Mouse (Mus musculus): ENCODE data around the gene Vmn1r183. TPM values are rescaled to one million over a fixed set of nuclear protein-coding genes. Genes with fewer than 3 reads are reported as not detected.

Gene Vmn1r183
- not detected for total RNA-seq (2023)

GRCm38 (mm10) chr7:24052660-24053304, at the start of gene Vmn1r183:
Gene Vmn1r183 (plus strand): TSS chr7:24053254.

DNA sequence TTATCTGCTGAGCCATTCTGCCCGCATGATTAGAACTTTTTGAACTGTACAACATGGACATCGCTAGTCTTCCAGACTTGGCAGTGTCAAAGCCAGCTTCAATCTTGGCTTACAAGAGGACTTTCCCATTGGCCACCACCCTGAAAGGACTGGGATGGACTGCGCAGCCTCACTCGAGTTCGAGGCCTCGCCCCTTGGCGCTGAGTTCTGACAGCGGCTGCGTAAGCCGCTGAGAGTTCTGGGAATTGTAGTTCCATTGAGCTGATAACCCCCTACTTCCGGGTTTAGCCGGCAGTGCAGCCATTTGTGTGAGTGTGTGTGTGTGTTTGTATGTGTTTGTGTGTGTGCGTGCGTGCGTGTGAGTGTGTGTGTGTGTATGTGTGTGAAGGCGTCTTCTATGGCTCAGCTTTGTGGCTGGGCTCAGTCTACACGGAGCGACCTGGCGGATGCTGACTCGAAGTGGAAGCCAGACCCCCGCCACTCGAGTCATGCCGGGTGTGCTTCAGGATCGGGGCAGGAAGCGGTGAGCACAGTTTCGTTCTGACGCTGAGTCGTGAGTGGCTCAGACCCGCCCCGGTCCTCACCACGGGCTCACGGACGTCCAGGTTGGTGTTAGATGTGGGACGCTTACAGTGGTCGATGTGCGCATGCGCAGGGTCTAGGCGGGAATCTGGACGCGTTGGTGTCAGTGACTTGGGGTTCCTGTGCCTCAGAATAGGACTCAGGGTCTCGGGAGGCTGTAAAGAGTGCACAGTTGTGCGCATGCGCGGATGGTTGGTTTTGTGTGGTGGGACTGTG, 28.8 kb downstream of the Vmn1r183 start, which contains the start of gene Zfp180:
TSS of gene Zfp180 (plus strand) at position 291 of the 798 bp plus-strand sequence.

GRCm38 (mm10) chr7:24112156-24112856, 59.3 kb downstream of the Vmn1r183 start, which contains the start of gene Zfp112:
Gene Zfp112 (plus strand): TSS chr7:24112314.

Other genes starting within 250 kb of the Vmn1r183 start
- not detected for gene Vmn1r175, start 242.6 kb upstream of the Vmn1r183 start, total RNA-seq (2023)
- not detected for gene Vmn1r176, start 215.9 kb upstream of the Vmn1r183 start, total RNA-seq (2023)
- not detected for gene Vmn1r177, start 186.8 kb upstream of the Vmn1r183 start, total RNA-seq (2023)
- gene Vmn1r178, start 161.2 kb upstream of the Vmn1r183 start, total RNA-seq (2023) = not detected
- not detected for gene Vmn1r179, start 126.3 kb upstream of the Vmn1r183 start, total RNA-seq (2023)
- gene Vmn1r180, start 102.6 kb upstream of the Vmn1r183 start, total RNA-seq (2023) = not detected
- not detected for gene Vmn1r181, start 78.6 kb upstream of the Vmn1r183 start, total RNA-seq (2023)
- gene V1rd19, start 51.6 kb upstream of the Vmn1r183 start, total RNA-seq (2023) = not detected
- gene Zfp180, start 28.7 kb downstream of the Vmn1r183 start, total RNA-seq (2023) = 32.1 TPM
- gene Zfp112, start 59.1 kb downstream of the Vmn1r183 start, total RNA-seq (2023) = 2.5 TPM
- gene Zfp235, start 80.9 kb downstream of the Vmn1r183 start, total RNA-seq (2023) = 6.9 TPM
- not detected for gene Zfp114, start 121.8 kb downstream of the Vmn1r183 start, total RNA-seq (2023)
- gene Zfp111, start 158.2 kb downstream of the Vmn1r183 start, total RNA-seq (2023) = 0.77 TPM
- 2.3 TPM for gene Zfp109, start 184.3 kb downstream of the Vmn1r183 start, total RNA-seq (2023)
- gene Zfp108, start 201.5 kb downstream of the Vmn1r183 start, total RNA-seq (2023) = not detected
- gene Zfp93, start 217.2 kb downstream of the Vmn1r183 start, total RNA-seq (2023) = 0.98 TPM
- gene Zfp61, start 248.0 kb downstream of the Vmn1r183 start, total RNA-seq (2023) = 11.3 TPM